Mouse (Mus musculus) limb, embryonic 10.5 days (tissue): ENCODE data around the gene Hhip. TPM values are rescaled to one million over a fixed set of nuclear protein-coding genes. Genes with fewer than 3 reads are reported as not detected.
"Not testable (repeated sequence)": the region's sequence is repeated elsewhere in the genome, so short reads cannot be mapped to it uniquely, and the experiment has no call there.

Experiments
- DNase-seq: peaks from one replicate; pipeline ENCODE4 v3.0.0-alpha.2; 2017; ENCODE audit warnings: low spot score
- H3K27ac ChIP-seq: fragments of 300-500 bp; sonication (generic); 2 replicates; pipeline ENCODE4 v1.5.1; 2016; ENCODE audit warnings: mild to moderate bottlenecking
- H3K27me3 ChIP-seq: fragments of 300-500 bp; sonication (generic); 2 replicates; pipeline ENCODE4 v1.6.1; 2016; ENCODE audit warnings: low read depth, mild to moderate bottlenecking; ENCODE audit not compliant: poor library complexity, severe bottlenecking
- H3K36me3 ChIP-seq: fragments of 300-500 bp; sonication (generic); 2 replicates; pipeline ENCODE4 v1.6.1; 2016; ENCODE audit warnings: mild to moderate bottlenecking, moderate library complexity
- H3K4me1 ChIP-seq: fragments of 300-500 bp; sonication (generic); 2 replicates; pipeline ENCODE4 v1.6.1; 2016
- H3K4me3 ChIP-seq: fragments of 300-500 bp; sonication (generic); 2 replicates; pipeline ENCODE4 v1.5.1; 2016; ENCODE audit warnings: mild to moderate bottlenecking, moderate library complexity
- H3K9me3 ChIP-seq: fragments of 300-500 bp; sonication (generic); replicated peaks from 2 replicates; pipeline ENCODE4 v1.6.1; 2016; ENCODE audit warnings: mild to moderate bottlenecking
- WGBS: fragments of 180-500 bp; shearing (Covaris S2); methylation state at CpG from one replicate; pipeline ENCODE4 v1.1.7; 2016; 5-methylcytosine and 5-hydroxymethylcytosine counted together
- polyA plus RNA-seq: library from polyadenylated mRNA; unstranded; fragments of >200 nt; fragmentation: Nextera tagmentation; extraction: Ambion mirVana; gene quantifications from 2 replicates; pipeline ENCODE4 v1.2.1, GENCODE M21; 2016

Gene Hhip
- polyA plus RNA-seq, 1 experiment from 2014 or later: 1.6 TPM

GRCm38 (mm10) chr8:80032604-80033003, 25.2 kb downstream of the Hhip start:
- Histone ChIP-seq H3K4me3 (no peak overlapping the region), H3K9me3 (no peaks in the 10 kb centered on the region), H3K36me3 (no peaks in the 10 kb centered on the region), H3K27ac (peak overlapping the region; percentile 11), H3K4me1 (peaks cover 57% of the 10 kb centered on the region), H3K27me3 (no peaks in the 10 kb centered on the region)
- WGBS: 19% methylated on average over 3 of the region's 3 CpGs
- peak; percentile 49 for DNase-seq

DNA sequence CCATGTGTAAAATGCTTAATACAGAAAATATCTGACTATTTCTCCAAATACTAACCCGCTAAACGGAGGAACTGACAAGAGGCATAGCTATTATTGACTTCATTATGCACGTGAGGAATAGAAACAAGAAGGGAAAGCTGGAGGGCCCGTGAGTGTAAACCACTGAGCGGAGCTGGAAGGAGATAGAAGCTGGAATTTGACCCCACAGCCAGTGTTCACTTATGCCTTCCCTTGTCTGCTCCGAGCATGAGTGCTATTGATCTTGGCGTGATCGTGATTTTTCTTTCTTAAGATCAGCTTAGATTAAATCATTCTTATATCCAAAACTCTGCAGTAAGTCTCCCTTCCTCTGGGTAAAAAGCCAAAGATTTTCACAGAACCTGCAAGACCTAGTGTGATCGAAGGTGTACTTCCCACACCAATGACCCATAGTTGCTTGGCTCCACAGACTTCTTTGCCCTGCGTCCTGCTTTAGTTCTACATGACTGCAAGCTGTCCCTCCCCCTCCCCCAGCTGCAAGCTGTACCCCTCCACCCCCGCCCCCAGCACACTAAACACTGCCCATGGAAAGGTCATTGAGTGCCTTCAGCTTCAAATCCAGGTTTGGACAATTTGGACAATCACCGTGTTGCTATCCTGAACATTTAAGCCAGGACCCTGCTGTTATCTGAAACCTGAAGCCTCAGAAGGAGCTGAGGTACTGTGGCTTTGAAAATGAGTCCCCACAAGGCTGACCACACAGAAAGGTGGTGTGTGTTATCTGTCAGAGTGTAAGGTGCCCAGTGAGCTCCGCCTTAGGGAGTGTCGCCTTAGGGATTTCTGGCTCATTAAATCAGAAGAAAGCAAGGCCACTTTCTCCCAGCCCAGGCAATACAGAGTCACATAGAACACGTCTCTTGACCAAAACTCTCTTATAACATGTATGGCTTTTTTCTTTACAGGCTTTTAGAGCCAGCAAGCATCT, 26.2 kb downstream of the Hhip start:
- 40% methylated on average over 15 of the region's 15 CpGs for WGBS
- H3K36me3 ChIP-seq: no peaks in the 10 kb centered on the region
- H3K27ac ChIP-seq: 0 out of 2 replicates have a peak overlapping the region, but pooled peaks have one; percentile 0
- no peak overlapping the region for H3K4me3 ChIP-seq
- no peaks in the 10 kb centered on the region for H3K9me3 ChIP-seq
- peaks cover 64% of the 10 kb centered on the region for H3K4me1 ChIP-seq
- H3K27me3 ChIP-seq: no peaks in the 10 kb centered on the region
- no peak for DNase-seq

- Histone ChIP-seq H3K4me3 (no peak overlapping the region), H3K9me3 (no peaks in the 10 kb centered on the region), H3K27ac (no peak overlapping the region), H3K36me3 (no peaks in the 10 kb centered on the region), H3K4me1 (peaks cover 59% of the 10 kb centered on the region), H3K27me3 (no peaks in the 10 kb centered on the region)
- peak; percentile 47 for DNase-seq
- 12% methylated on average over 6 of the region's 6 CpGs for WGBS
Observed at GRCm38 (mm10) chr8:80029631-80030030, 28.2 kb downstream of the Hhip start.

DNA sequence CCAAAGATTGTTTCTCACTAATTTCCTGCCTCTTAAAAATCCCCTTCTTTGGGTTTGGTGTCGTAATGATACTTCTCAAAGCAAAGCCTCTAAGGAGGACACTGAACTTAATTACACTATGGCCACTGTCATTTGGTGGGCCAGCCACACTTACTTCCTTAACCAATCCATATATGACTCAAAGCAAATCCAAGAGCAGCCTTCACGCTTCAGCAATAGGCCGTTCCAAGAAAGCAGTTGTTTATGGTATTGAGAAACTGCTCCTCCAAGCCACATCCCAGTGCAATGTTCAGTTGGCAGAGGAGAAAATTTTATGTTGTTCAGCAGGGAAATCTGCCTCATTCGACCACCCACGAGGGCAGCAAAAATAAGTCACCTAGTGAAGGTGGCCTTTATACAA, 37.3 kb downstream of the Hhip start:
- no peaks in the 10 kb centered on the region for H3K9me3 ChIP-seq
- no peak overlapping the region for H3K27ac ChIP-seq
- H3K27me3 ChIP-seq: no peaks in the 10 kb centered on the region
- H3K36me3 ChIP-seq: no peaks in the 10 kb centered on the region
- no peak for DNase-seq
- H3K4me1 ChIP-seq: peaks cover 4% of the 10 kb centered on the region; the same call in 1 of the 2 replicates
- no peak overlapping the region for H3K4me3 ChIP-seq
- WGBS: 83% methylated on average over 5 of the region's 5 CpGs

DNA sequence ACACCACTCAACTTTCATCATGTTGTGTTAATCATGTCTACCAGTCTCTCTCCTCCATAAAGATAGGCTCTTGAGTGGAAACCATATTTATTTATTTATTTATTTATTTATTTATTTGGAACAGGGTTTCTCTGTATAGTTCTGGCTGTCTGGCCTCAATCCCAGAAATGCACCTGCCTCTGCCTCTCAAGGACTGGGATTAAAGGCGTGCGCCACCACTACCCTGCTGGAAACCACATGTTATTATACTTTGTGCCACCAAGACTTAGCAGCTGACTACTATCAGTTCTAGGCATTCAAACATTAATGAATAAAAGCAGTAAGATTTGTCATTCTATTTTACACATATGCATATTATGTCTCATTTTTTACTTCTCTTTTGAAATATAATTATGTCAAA, 42.0 kb downstream of the Hhip start:
- Histone ChIP-seq H3K9me3 (no peaks in the 10 kb centered on the region), H3K36me3 (no peaks in the 10 kb centered on the region), H3K4me3 (no peak overlapping the region), H3K27me3 (no peaks in the 10 kb centered on the region), H3K27ac (no peak overlapping the region), H3K4me1 (no peaks in the 10 kb centered on the region)
- no peak for DNase-seq
- 99% methylated on average over 2 of the region's 2 CpGs for WGBS

- DNase-seq: no peak
- Histone ChIP-seq H3K27me3 (no peaks in the 10 kb centered on the region), H3K27ac (no peak overlapping the region), H3K9me3 (no peaks in the 10 kb centered on the region), H3K4me1 (peaks cover 4% of the 10 kb centered on the region; the same call in 1 of the 2 replicates), H3K4me3 (no peak overlapping the region), H3K36me3 (no peaks in the 10 kb centered on the region)
- WGBS: 89% methylated on average over 5 of the region's 5 CpGs
Observed at GRCm38 (mm10) chr8:80004421-80004820, 53.4 kb downstream of the Hhip start.

- no peaks in the 10 kb centered on the region for H3K27me3 ChIP-seq
- no peak for DNase-seq
- WGBS: 96% methylated on average over 5 of the region's 5 CpGs
- H3K27ac ChIP-seq: no peak overlapping the region
- H3K9me3 ChIP-seq: no peaks in the 10 kb centered on the region
- H3K36me3 ChIP-seq: no peaks in the 10 kb centered on the region
- no peak overlapping the region for H3K4me3 ChIP-seq
- peaks cover 4% of the 10 kb centered on the region; the same call in 1 of the 2 replicates for H3K4me1 ChIP-seq
Observed at GRCm38 (mm10) chr8:80002313-80002712, 55.5 kb downstream of the Hhip start.

GRCm38 (mm10) chr8:79995075-79995474, 62.7 kb downstream of the Hhip start:
- WGBS: 83% methylated on average over 6 of the region's 6 CpGs
- no peak for DNase-seq
- H3K27ac ChIP-seq: no peak overlapping the region

GRCm38 (mm10) chr8:79993507-79993906, 64.3 kb downstream of the Hhip start:
- no peaks in the 10 kb centered on the region for H3K9me3 ChIP-seq
- no peaks in the 10 kb centered on the region for H3K27me3 ChIP-seq
- DNase-seq: no peak
- 90% methylated on average over 1 of the region's 1 CpGs for WGBS
- H3K4me3 ChIP-seq: no peak overlapping the region
- H3K27ac ChIP-seq: no peak overlapping the region
- H3K36me3 ChIP-seq: no peaks in the 10 kb centered on the region
- H3K4me1 ChIP-seq: peaks cover 3% of the 10 kb centered on the region

More at GRCm38 (mm10) chr8:79995075-79995474, 62.7 kb downstream of the Hhip start:
- no peaks in the 10 kb centered on the region for H3K27me3 ChIP-seq
- peaks cover 3% of the 10 kb centered on the region for H3K4me1 ChIP-seq
- no peaks in the 10 kb centered on the region for H3K9me3 ChIP-seq
- no peak overlapping the region for H3K4me3 ChIP-seq
- no peaks in the 10 kb centered on the region for H3K36me3 ChIP-seq

DNA sequence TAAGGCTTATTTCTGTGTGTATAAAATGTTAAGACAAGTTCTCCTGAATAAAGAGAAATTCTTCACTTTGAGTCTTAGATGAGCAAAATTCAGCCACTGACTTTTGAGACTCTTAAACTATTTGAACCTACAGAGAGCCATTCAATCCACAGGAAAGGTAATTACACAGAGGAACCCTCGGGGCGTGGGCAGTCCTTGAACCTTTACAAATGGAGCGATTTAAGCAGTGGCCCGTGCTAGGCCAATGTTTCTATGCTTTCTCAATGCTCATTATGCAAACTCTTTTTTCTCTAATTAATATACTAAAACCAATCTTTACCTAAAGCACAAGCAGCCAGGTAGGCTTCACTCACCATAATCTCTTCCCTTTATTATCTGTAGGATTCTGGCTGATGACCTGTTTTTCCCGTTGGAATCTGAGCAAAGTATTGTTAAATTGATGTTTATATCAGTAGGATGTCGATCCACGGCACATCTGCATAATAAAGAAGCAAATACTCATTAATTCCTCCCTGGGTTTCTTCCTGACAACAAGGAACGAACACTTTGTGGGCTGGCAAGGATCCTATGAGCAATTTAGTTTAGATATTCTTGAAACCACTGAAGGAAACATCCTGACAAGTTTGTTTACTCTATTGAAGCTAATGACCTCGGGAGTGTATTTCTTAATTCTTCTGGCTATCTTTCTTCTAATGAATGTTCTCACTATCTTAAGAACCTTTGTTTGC, 65.5 kb downstream of the Hhip start:
- Histone ChIP-seq H3K27ac (no peak overlapping the region), H3K9me3 (no peaks in the 10 kb centered on the region), H3K27me3 (no peaks in the 10 kb centered on the region), H3K4me3 (no peak overlapping the region), H3K36me3 (no peaks in the 10 kb centered on the region), H3K4me1 (peaks cover 3% of the 10 kb centered on the region)
- 63% methylated on average over 9 of the region's 9 CpGs for WGBS
- no peak for DNase-seq

DNA sequence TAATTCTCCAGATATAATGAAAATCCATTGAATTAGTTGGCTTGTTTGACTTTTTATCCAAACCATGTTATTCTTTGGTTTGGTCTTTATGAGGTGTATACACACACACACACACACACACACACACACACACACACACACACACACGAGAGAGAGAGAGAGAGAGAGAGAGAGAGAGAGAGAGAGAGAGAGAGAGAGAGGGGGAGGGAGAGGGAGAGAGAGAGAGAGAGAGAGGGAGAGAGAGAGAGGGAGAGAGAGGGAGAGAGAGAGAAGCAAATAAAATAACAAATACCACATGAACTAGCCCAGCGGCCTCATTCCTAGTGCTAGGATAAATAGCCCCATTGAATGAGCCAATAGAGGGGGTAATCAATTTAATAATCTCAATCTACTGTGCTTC, 66.4 kb downstream of the Hhip start:
- H3K27ac ChIP-seq, DNase-seq, H3K36me3 ChIP-seq, H3K27me3 ChIP-seq, H3K4me1 ChIP-seq, H3K4me3 ChIP-seq, H3K9me3 ChIP-seq: not testable (repeated sequence)
- 80% methylated on average over 1 of the region's 2 CpGs for WGBS

DNA sequence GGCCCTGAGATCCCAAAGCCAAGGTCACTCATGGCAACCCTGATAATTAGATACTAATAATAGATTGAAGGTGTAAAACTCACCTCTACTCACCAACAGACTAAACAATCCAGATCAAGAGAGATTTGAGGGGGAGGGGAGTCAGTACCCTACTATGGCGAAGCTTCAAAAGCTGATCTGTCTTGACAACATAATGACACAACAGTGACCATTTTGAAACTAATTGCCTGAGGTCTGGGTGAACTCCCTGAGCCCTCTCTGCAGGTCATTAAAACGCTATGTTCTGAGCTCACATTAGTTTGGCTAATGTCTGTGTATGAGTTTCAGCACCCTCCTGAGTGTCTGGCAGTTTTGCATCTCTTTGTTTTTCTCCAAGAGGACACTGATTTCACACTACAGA, 72.9 kb downstream of the Hhip start:
- H3K4me1 ChIP-seq: peaks cover 35% of the 10 kb centered on the region
- H3K36me3 ChIP-seq: no peaks in the 10 kb centered on the region
- H3K9me3 ChIP-seq: no peaks in the 10 kb centered on the region
- no peak overlapping the region for H3K4me3 ChIP-seq
- DNase-seq: no peak
- no peaks in the 10 kb centered on the region for H3K27me3 ChIP-seq
- WGBS: 17% methylated on average over 2 of the region's 2 CpGs
- no peak overlapping the region for H3K27ac ChIP-seq

GRCm38 (mm10) chr8:79982144-79982543, 75.7 kb downstream of the Hhip start:
- H3K4me1 ChIP-seq: peaks cover 35% of the 10 kb centered on the region
- H3K27ac ChIP-seq: no peak overlapping the region
- no peaks in the 10 kb centered on the region for H3K27me3 ChIP-seq
- no peak for DNase-seq
- WGBS: 63% methylated on average over 4 of the region's 4 CpGs
- no peaks in the 10 kb centered on the region for H3K9me3 ChIP-seq
- H3K36me3 ChIP-seq: no peaks in the 10 kb centered on the region
- H3K4me3 ChIP-seq: no peak overlapping the region
